Mouse (Mus musculus) kidney, postnatal 0 days (tissue): ENCODE results near the gene Spred3. TPM values are rescaled to one million over a fixed set of nuclear protein-coding genes. Genes with fewer than 3 reads are reported as not detected.

Experiments
- ATAC-seq: fragments of 200-750 bp; cut with Nextera tagmentation; replicated peaks from 2 replicates; pipeline ENCODE4 v1.8.0; 2017; ENCODE audit warnings: low read depth, moderate number of reproducible peaks, moderate TSS enrichment, moderate library complexity; ENCODE audit not compliant: low FRiP score
- DNase-seq: peaks from one replicate; pipeline ENCODE4 v3.0.0-alpha.2; 2016; ENCODE audit warnings: low spot score
- H3K27ac ChIP-seq: fragments of 300-500 bp; sonication (generic); 2 replicates; pipeline ENCODE4 v1.5.1; 2014; ENCODE audit warnings: mild to moderate bottlenecking
- H3K27me3 ChIP-seq: fragments of 300-500 bp; sonication (generic); 2 replicates; pipeline ENCODE4 v1.6.1; 2014; ENCODE audit warnings: low read length, mixed read lengths; ENCODE audit not compliant: insufficient read depth
- H3K36me3 ChIP-seq: fragments of 300-500 bp; sonication (generic); 2 replicates; pipeline ENCODE4 v1.6.1; 2014; ENCODE audit warnings: low read length, mixed read lengths; ENCODE audit not compliant: insufficient read depth
- H3K4me1 ChIP-seq: fragments of 300-500 bp; sonication (generic); replicated peaks from 2 replicates; pipeline ENCODE4 v1.6.1; 2014; ENCODE audit warnings: antibody characterized with exemption, low read length, mixed read lengths; ENCODE audit not compliant: insufficient read depth
- H3K4me2 ChIP-seq: fragments of 300-500 bp; sonication (generic); 2 replicates; pipeline ENCODE4 v1.6.1; 2014; ENCODE audit warnings: mild to moderate bottlenecking, low read length, moderate library complexity, mixed read lengths
- H3K4me3 ChIP-seq: fragments of 300-500 bp; sonication (generic); replicated peaks from 2 replicates; pipeline ENCODE4 v1.5.1; 2014; ENCODE audit warnings: low read depth, low read length
- H3K9ac ChIP-seq: fragments of 300-500 bp; sonication (generic); 2 replicates; pipeline ENCODE4 v1.6.1; 2014; ENCODE audit warnings: low read depth, low read length
- H3K9me3 ChIP-seq: fragments of 300-500 bp; sonication (generic); replicated peaks from 2 replicates; pipeline ENCODE4 v1.6.1; 2016; ENCODE audit warnings: low read length, inconsistent platforms, mixed read lengths
- CTCF ChIP-seq: IDR thresholded peaks from 2 replicates; pipeline ENCODE4 v1.5.1; 2016; ENCODE audit warnings: antibody characterized with exemption, low read depth, mild to moderate bottlenecking, moderate library complexity
- WGBS: fragments of 180-500 bp; shearing (Covaris S2); extraction: QIAGEN DNeasy Blood & Tissue Kit; methylation state at CpG from one replicate; pipeline ENCODE4 v1.1.7; 2014; 5-methylcytosine and 5-hydroxymethylcytosine counted together
- polyA plus RNA-seq: library from polyadenylated mRNA; unstranded; fragments of >200 nt; fragmentation: Nextera tagmentation; extraction: Ambion mirVana; gene quantifications from 2 replicates; pipeline ENCODE4 v1.2.1, GENCODE M21; 2015

Gene Spred3
- polyA plus RNA-seq, 1 experiment from 2014 or later = 1.6 TPM

- no peak overlapping the region for H3K27ac ChIP-seq
- no peak for TF ChIP-seq CTCF
- no peak overlapping the region for H3K4me3 ChIP-seq
- H3K9me3 ChIP-seq = no peaks in the 10 kb centered on the region
- H3K4me1 ChIP-seq = peaks cover 3% of the 10 kb centered on the region; the same call in 1 of the 2 replicates
- no peak overlapping the region for H3K4me2 ChIP-seq
- H3K27me3 ChIP-seq = no peaks in the 10 kb centered on the region
- DNase-seq = no peak
- no peaks in the 10 kb centered on the region for H3K36me3 ChIP-seq
- no peak for ATAC-seq
- no peak overlapping the region for H3K9ac ChIP-seq
- WGBS = 37% methylated on average over 5 of the region's 5 CpGs
Measured at GRCm38 (mm10) chr7:29123531-29124358, 46.5 kb downstream of the Spred3 start.

GRCm38 (mm10) chr7:29122821-29123220 lies 47.4 kb downstream of the Spred3 start:
- WGBS = 89% methylated on average over 9 of the region's 9 CpGs
- Histone ChIP-seq H3K36me3 (no peaks in the 10 kb centered on the region), H3K4me2 (no peak overlapping the region), H3K4me1 (peaks cover 3% of the 10 kb centered on the region; the same call in 1 of the 2 replicates), H3K9ac (no peak overlapping the region), H3K27ac (no peak overlapping the region), H3K27me3 (no peaks in the 10 kb centered on the region), H3K9me3 (no peaks in the 10 kb centered on the region), H3K4me3 (no peak overlapping the region)
- no peak for ATAC-seq
- TF ChIP-seq CTCF = no peak
- DNase-seq = no peak

- 69% methylated on average over 1 of the region's 1 CpGs for WGBS
Measured at GRCm38 (mm10) chr7:29119526-29119925, 50.7 kb downstream of the Spred3 start.

DNA sequence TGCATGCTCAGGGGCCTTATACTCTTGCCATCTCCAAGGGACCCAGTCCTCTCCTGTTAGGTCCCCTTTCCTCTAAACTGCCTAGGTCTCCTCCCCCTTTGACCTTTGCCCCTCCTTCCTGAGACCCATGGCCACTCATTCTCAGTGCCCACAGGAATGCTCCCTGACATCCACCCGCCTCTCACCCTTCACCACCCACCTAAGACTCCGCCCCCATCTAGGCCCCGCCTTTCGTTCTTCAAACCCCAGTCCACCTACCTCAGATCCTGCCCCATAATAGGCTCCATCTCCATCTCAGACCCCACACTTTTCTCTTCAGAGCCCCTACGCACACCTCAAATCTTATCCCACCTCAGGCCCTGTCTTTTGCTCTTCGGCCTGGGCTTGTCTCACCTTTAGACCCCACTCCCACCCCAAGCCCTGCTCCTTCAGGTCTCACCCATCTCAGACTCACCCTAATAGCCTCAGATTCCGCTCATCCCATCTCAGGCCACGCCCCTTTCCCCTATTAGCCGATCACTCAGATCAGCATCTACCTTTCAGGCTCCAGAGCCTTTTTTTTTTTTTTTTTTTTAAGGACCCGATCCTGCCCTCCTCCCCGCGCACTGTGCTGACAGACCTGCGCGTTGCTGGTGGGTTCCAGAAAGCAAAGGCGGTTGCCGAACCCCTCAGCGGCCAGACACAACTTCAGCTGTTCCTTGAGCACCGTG lies 51.9 kb downstream of the Spred3 start:
- Histone ChIP-seq H3K27me3 (no peaks in the 10 kb centered on the region), H3K4me3 (no peak overlapping the region), H3K27ac (no peak overlapping the region), H3K4me1 (no peaks in the 10 kb centered on the region), H3K4me2 (no peak overlapping the region), H3K9me3 (no peaks in the 10 kb centered on the region), H3K36me3 (no peaks in the 10 kb centered on the region), H3K9ac (no peak overlapping the region)
- no peak for DNase-seq
- ATAC-seq = 0 out of 2 replicates have a peak, but pooled peaks have one; percentile 25
- TF ChIP-seq CTCF = no peak
- WGBS = 17% methylated on average over 18 of the region's 18 CpGs

More at GRCm38 (mm10) chr7:29119526-29119925, 50.7 kb downstream of the Spred3 start:
- TF ChIP-seq CTCF = no peak
- H3K27me3 ChIP-seq = no peaks in the 10 kb centered on the region
- no peak overlapping the region for H3K27ac ChIP-seq
- DNase-seq (no peak), ATAC-seq (no peak)
- H3K9me3 ChIP-seq = no peaks in the 10 kb centered on the region
- no peaks in the 10 kb centered on the region for H3K36me3 ChIP-seq
- H3K4me1 ChIP-seq = peaks cover 1% of the 10 kb centered on the region; the same call in 1 of the 2 replicates
- H3K9ac ChIP-seq = no peak overlapping the region
- no peak overlapping the region for H3K4me3 ChIP-seq
- no peak overlapping the region for H3K4me2 ChIP-seq

- H3K36me3 ChIP-seq = no peaks in the 10 kb centered on the region
- WGBS = 26% methylated on average over 38 of the region's 38 CpGs
- peaks cover 6% of the 10 kb centered on the region; the same call in 1 of the 2 replicates for H3K4me1 ChIP-seq
- H3K27me3 ChIP-seq = no peaks in the 10 kb centered on the region
- H3K9me3 ChIP-seq = no peaks in the 10 kb centered on the region
- H3K4me2 ChIP-seq = peak overlapping the region; percentile 41
- no peak for TF ChIP-seq CTCF
- ATAC-seq = peak; percentile 54
- H3K27ac ChIP-seq = no peak overlapping the region
- no peak overlapping the region for H3K4me3 ChIP-seq
- H3K9ac ChIP-seq = no peak overlapping the region
- peak; percentile 41 for DNase-seq
Measured at GRCm38 (mm10) chr7:29108992-29109955, 60.9 kb downstream of the Spred3 start.

Other genes with a start within 250 kb of the Spred3 start
- 255 and 280 TPM in 2 replicates for gene Actn4, start 208.1 kb downstream of the Spred3 start, polyA plus RNA-seq
- gene Eif3k, start 188.5 kb downstream of the Spred3 start, polyA plus RNA-seq = 467 and 479 TPM in 2 replicates
- gene Map4k1, start 188.4 kb downstream of the Spred3 start, polyA plus RNA-seq = 7.6 and 9.5 TPM in 2 replicates
- gene Ryr1, start 45.2 kb downstream of the Spred3 start, polyA plus RNA-seq = 0.15 and 0.17 TPM in 2 replicates
- gene Rasgrp4, start 35.6 kb downstream of the Spred3 start, polyA plus RNA-seq = 0.49 and 1.2 TPM in 2 replicates
- gene Fam98c, start 14.2 kb downstream of the Spred3 start, polyA plus RNA-seq = 27.3 and 30.0 TPM in 2 replicates
- gene Ggn, start 201 bp downstream of the Spred3 start, polyA plus RNA-seq = 0.70 and 0.71 TPM in 2 replicates
- 296 and 298 TPM in 2 replicates for gene Psmd8, start 10.3 kb upstream of the Spred3 start, polyA plus RNA-seq
- 0.51 and 0.53 TPM in 2 replicates for gene Catsperg1, start 43.6 kb upstream of the Spred3 start, polyA plus RNA-seq
- gene Kcnk6, start 62.1 kb upstream of the Spred3 start, polyA plus RNA-seq = 0.87 and 0.88 TPM in 2 replicates
- gene Yif1b, start 67.9 kb upstream of the Spred3 start, polyA plus RNA-seq = 121 and 131 TPM in 2 replicates
- gene 2200002D01Rik, start 78.1 kb upstream of the Spred3 start, polyA plus RNA-seq = 23.7 and 24.1 TPM in 2 replicates
- gene Spint2, start 111.5 kb upstream of the Spred3 start, polyA plus RNA-seq = 460 and 496 TPM in 2 replicates
- 21.6 and 25.0 TPM in 2 replicates for gene Ppp1r14a, start 118.9 kb upstream of the Spred3 start, polyA plus RNA-seq
- gene Dpf1, start 133.5 kb upstream of the Spred3 start, polyA plus RNA-seq = 0.70 and 0.72 TPM in 2 replicates